Mouse (Mus musculus): ENCODE measurements around the gene Gm10272. TPM values are rescaled to one million over a fixed set of nuclear protein-coding genes. Genes with fewer than 3 reads are reported as not detected.
"Not testable (repeated sequence)": the region's sequence is repeated elsewhere in the genome, so short reads cannot be mapped to it uniquely, and the experiment has no call there.

The Gm10272 gene
- polyA plus RNA-seq, 1 experiment from 2014 or later: not detected

GRCm38 (mm10) chr10:77711157-77711556 lies 4.7 kb downstream of the Gm10272 start, which contains the start of gene Gm10024:
Gm10024 (plus strand) TSS chr10:77711457.
- not testable (repeated sequence) for H3K4me2 ChIP-seq (ENCODE audit: low read depth, low read length); H3K27me3 ChIP-seq (replicated peaks; ENCODE audit: control insufficient read depth, insufficient read depth, low read length); H3K4me3 ChIP-seq (ENCODE audit: low read depth, low read length)

GRCm38 (mm10) chr10:77713734-77714133 lies 7.3 kb downstream of the Gm10272 start:
- peaks cover 7% of the 10 kb centered on the region; the same call in 1 of the 2 replicates for H3K9me3 ChIP-seq (ENCODE audit: control insufficient read depth, low read length)
- no peak overlapping the region for H3K27ac ChIP-seq (replicated peaks; ENCODE audit: low read depth, low read length)
- H3K4me3 ChIP-seq (ENCODE audit: low read depth, low read length): no peak overlapping the region
- no peak overlapping the region for H3K9ac ChIP-seq (ENCODE audit: low read depth, low read length)
- no peak for ATAC-seq (ENCODE audit: low read depth)
- no peaks in the 10 kb centered on the region for H3K27me3 ChIP-seq (replicated peaks; ENCODE audit: control insufficient read depth, insufficient read depth, low read length)
- no peak for DNase-seq (ENCODE audit: low spot score)
- no peak overlapping the region for H3K4me2 ChIP-seq (ENCODE audit: low read depth, low read length)
- no peaks in the 10 kb centered on the region for H3K36me3 ChIP-seq (ENCODE audit: control insufficient read depth, insufficient read depth, low read length)
- WGBS: 46% methylated on average over 4 of the region's 4 CpGs
- H3K4me1 ChIP-seq (ENCODE audit: control insufficient read depth, insufficient read depth, low read length): no peaks in the 10 kb centered on the region

More at GRCm38 (mm10) chr10:77711157-77711556, 4.7 kb downstream of the Gm10272 start, which contains the start of gene Gm10024:
- not testable (repeated sequence) for ATAC-seq (ENCODE audit: low read depth); H3K36me3 ChIP-seq (ENCODE audit: control insufficient read depth, insufficient read depth, low read length); H3K27ac ChIP-seq (replicated peaks; ENCODE audit: low read depth, low read length); DNase-seq (ENCODE audit: low spot score); H3K9ac ChIP-seq (ENCODE audit: low read depth, low read length); H3K4me1 ChIP-seq (ENCODE audit: control insufficient read depth, insufficient read depth, low read length)
- H3K9me3 ChIP-seq (ENCODE audit: control insufficient read depth, low read length): peaks cover 11% of the 10 kb centered on the region; the same call in 1 of the 2 replicates

GRCm38 (mm10) chr10:77715507-77715906 lies 9.1 kb downstream of the Gm10272 start, which contains the start of gene Gm10142:
Gm10142 (plus strand) TSS chr10:77715807.
- H3K4me2 ChIP-seq (ENCODE audit: low read depth, low read length): no peak within 1 kb of the TSS
- no peak within 1 kb of the TSS for H3K9ac ChIP-seq (ENCODE audit: low read depth, low read length)
- H3K36me3 ChIP-seq (ENCODE audit: control insufficient read depth, insufficient read depth, low read length): no peaks in the 10 kb centered on the region
- no peaks in the 10 kb centered on the region for H3K27me3 ChIP-seq (replicated peaks; ENCODE audit: control insufficient read depth, insufficient read depth, low read length)
- ATAC-seq (ENCODE audit: low read depth): no peak
- no peak for DNase-seq (ENCODE audit: low spot score)
- no peak within 1 kb of the TSS for H3K27ac ChIP-seq (replicated peaks; ENCODE audit: low read depth, low read length)
- 80% methylated on average over 1 of the region's 1 CpGs for WGBS
- peaks cover 7% of the 10 kb centered on the region; the same call in 1 of the 2 replicates for H3K9me3 ChIP-seq (ENCODE audit: control insufficient read depth, low read length)
- no peak within 1 kb of the TSS for H3K4me3 ChIP-seq (ENCODE audit: low read depth, low read length)
- no peaks in the 10 kb centered on the region for H3K4me1 ChIP-seq (ENCODE audit: control insufficient read depth, insufficient read depth, low read length)

- H3K4me3 ChIP-seq (ENCODE audit: low read depth, low read length); ATAC-seq (ENCODE audit: low read depth); H3K27me3 ChIP-seq (replicated peaks; ENCODE audit: control insufficient read depth, insufficient read depth, low read length); H3K36me3 ChIP-seq (ENCODE audit: control insufficient read depth, insufficient read depth, low read length); H3K9me3 ChIP-seq (ENCODE audit: control insufficient read depth, low read length); H3K27ac ChIP-seq (replicated peaks; ENCODE audit: low read depth, low read length); H3K4me1 ChIP-seq (ENCODE audit: control insufficient read depth, insufficient read depth, low read length); H3K9ac ChIP-seq (ENCODE audit: low read depth, low read length); DNase-seq (ENCODE audit: low spot score); H3K4me2 ChIP-seq (ENCODE audit: low read depth, low read length): not testable (repeated sequence)
- 88% methylated on average over 1 of the region's 1 CpGs for WGBS
Observed at GRCm38 (mm10) chr10:77720299-77720698, 13.9 kb downstream of the Gm10272 start, which contains the start of gene Krtap12-1. Krtap12-1 (plus strand) TSS chr10:77720599.

- 73% methylated on average over 8 of the region's 8 CpGs for WGBS
- H3K4me1 ChIP-seq (ENCODE audit: control insufficient read depth, insufficient read depth, low read length): no peaks in the 10 kb centered on the region
- no peak overlapping the region for H3K4me2 ChIP-seq (ENCODE audit: low read depth, low read length)
- no peaks in the 10 kb centered on the region for H3K27me3 ChIP-seq (replicated peaks; ENCODE audit: control insufficient read depth, insufficient read depth, low read length)
- DNase-seq (ENCODE audit: low spot score) (no peak), ATAC-seq (ENCODE audit: low read depth) (no peak)
- no peak overlapping the region for H3K4me3 ChIP-seq (ENCODE audit: low read depth, low read length)
- no peak overlapping the region for H3K9ac ChIP-seq (ENCODE audit: low read depth, low read length)
- H3K36me3 ChIP-seq (ENCODE audit: control insufficient read depth, insufficient read depth, low read length): no peaks in the 10 kb centered on the region
- H3K27ac ChIP-seq (replicated peaks; ENCODE audit: low read depth, low read length): no peak overlapping the region
- H3K9me3 ChIP-seq (ENCODE audit: control insufficient read depth, low read length): no peaks in the 10 kb centered on the region
Observed at GRCm38 (mm10) chr10:77724855-77725254, 18.4 kb downstream of the Gm10272 start.

- Histone ChIP-seq H3K27me3 (replicated peaks; ENCODE audit: control insufficient read depth, insufficient read depth, low read length) (no peaks in the 10 kb centered on the region), H3K27ac (replicated peaks; ENCODE audit: low read depth, low read length) (no peak within 1 kb of the TSS), H3K9me3 (ENCODE audit: control insufficient read depth, low read length) (no peaks in the 10 kb centered on the region), H3K9ac (ENCODE audit: low read depth, low read length) (no peak within 1 kb of the TSS), H3K4me2 (ENCODE audit: low read depth, low read length) (no peak within 1 kb of the TSS), H3K4me3 (ENCODE audit: low read depth, low read length) (no peak within 1 kb of the TSS), H3K36me3 (ENCODE audit: control insufficient read depth, insufficient read depth, low read length) (no peaks in the 10 kb centered on the region), H3K4me1 (ENCODE audit: control insufficient read depth, insufficient read depth, low read length) (no peaks in the 10 kb centered on the region)
- no peak for ATAC-seq (ENCODE audit: low read depth)
- no peak for DNase-seq (ENCODE audit: low spot score)
- 31% methylated on average over 3 of the region's 3 CpGs for WGBS
Observed at GRCm38 (mm10) chr10:77726186-77726585, 19.8 kb downstream of the Gm10272 start, which contains the start of gene Gm10100. Gm10100 (plus strand) TSS chr10:77726486.

- no peak for DNase-seq (ENCODE audit: low spot score)
- no peak for ATAC-seq (ENCODE audit: low read depth)
- Histone ChIP-seq H3K36me3 (ENCODE audit: control insufficient read depth, insufficient read depth, low read length) (no peaks in the 10 kb centered on the region), H3K9ac (ENCODE audit: low read depth, low read length) (no peak overlapping the region), H3K27ac (replicated peaks; ENCODE audit: low read depth, low read length) (no peak overlapping the region), H3K4me3 (ENCODE audit: low read depth, low read length) (no peak overlapping the region), H3K9me3 (ENCODE audit: control insufficient read depth, low read length) (no peaks in the 10 kb centered on the region), H3K4me2 (ENCODE audit: low read depth, low read length) (no peak overlapping the region), H3K27me3 (replicated peaks; ENCODE audit: control insufficient read depth, insufficient read depth, low read length) (no peaks in the 10 kb centered on the region), H3K4me1 (ENCODE audit: control insufficient read depth, insufficient read depth, low read length) (no peaks in the 10 kb centered on the region)
- WGBS: 63% methylated on average over 4 of the region's 4 CpGs
Observed at GRCm38 (mm10) chr10:77728280-77728679, 21.9 kb downstream of the Gm10272 start.

GRCm38 (mm10) chr10:77729241-77729640 lies 22.8 kb downstream of the Gm10272 start:
- WGBS: 45% methylated on average over 4 of the region's 4 CpGs
- H3K27ac ChIP-seq (replicated peaks; ENCODE audit: low read depth, low read length): no peak overlapping the region
- H3K9ac ChIP-seq (ENCODE audit: low read depth, low read length): no peak overlapping the region
- no peaks in the 10 kb centered on the region for H3K4me1 ChIP-seq (ENCODE audit: control insufficient read depth, insufficient read depth, low read length)
- peaks cover 3% of the 10 kb centered on the region; the same call in 1 of the 2 replicates for H3K9me3 ChIP-seq (ENCODE audit: control insufficient read depth, low read length)
- no peak overlapping the region for H3K4me2 ChIP-seq (ENCODE audit: low read depth, low read length)
- DNase-seq (ENCODE audit: low spot score) (no peak), ATAC-seq (ENCODE audit: low read depth) (no peak)
- H3K4me3 ChIP-seq (ENCODE audit: low read depth, low read length): no peak overlapping the region
- H3K36me3 ChIP-seq (ENCODE audit: control insufficient read depth, insufficient read depth, low read length): no peaks in the 10 kb centered on the region
- no peaks in the 10 kb centered on the region for H3K27me3 ChIP-seq (replicated peaks; ENCODE audit: control insufficient read depth, insufficient read depth, low read length)

- WGBS: 91% methylated on average over 1 of the region's 1 CpGs
- H3K36me3 ChIP-seq (ENCODE audit: control insufficient read depth, insufficient read depth, low read length): no peaks in the 10 kb centered on the region
- DNase-seq (ENCODE audit: low spot score) (no peak), ATAC-seq (ENCODE audit: low read depth) (no peak)
- no peaks in the 10 kb centered on the region for H3K4me1 ChIP-seq (ENCODE audit: control insufficient read depth, insufficient read depth, low read length)
- H3K4me2 ChIP-seq (ENCODE audit: low read depth, low read length): no peak overlapping the region
- no peak overlapping the region for H3K9ac ChIP-seq (ENCODE audit: low read depth, low read length)
- peaks cover 9% of the 10 kb centered on the region for H3K9me3 ChIP-seq (ENCODE audit: control insufficient read depth, low read length)
- H3K4me3 ChIP-seq (ENCODE audit: low read depth, low read length): no peak overlapping the region
- no peak overlapping the region for H3K27ac ChIP-seq (replicated peaks; ENCODE audit: low read depth, low read length)
- no peaks in the 10 kb centered on the region for H3K27me3 ChIP-seq (replicated peaks; ENCODE audit: control insufficient read depth, insufficient read depth, low read length)
Observed at GRCm38 (mm10) chr10:77735928-77736327, 29.5 kb downstream of the Gm10272 start.

All from embryonic facial prominence, embryonic 14.5 days (tissue).